Mouse (Mus musculus): ENCODE measurements around the gene Ccz1.

The Ccz1 gene

DNA sequence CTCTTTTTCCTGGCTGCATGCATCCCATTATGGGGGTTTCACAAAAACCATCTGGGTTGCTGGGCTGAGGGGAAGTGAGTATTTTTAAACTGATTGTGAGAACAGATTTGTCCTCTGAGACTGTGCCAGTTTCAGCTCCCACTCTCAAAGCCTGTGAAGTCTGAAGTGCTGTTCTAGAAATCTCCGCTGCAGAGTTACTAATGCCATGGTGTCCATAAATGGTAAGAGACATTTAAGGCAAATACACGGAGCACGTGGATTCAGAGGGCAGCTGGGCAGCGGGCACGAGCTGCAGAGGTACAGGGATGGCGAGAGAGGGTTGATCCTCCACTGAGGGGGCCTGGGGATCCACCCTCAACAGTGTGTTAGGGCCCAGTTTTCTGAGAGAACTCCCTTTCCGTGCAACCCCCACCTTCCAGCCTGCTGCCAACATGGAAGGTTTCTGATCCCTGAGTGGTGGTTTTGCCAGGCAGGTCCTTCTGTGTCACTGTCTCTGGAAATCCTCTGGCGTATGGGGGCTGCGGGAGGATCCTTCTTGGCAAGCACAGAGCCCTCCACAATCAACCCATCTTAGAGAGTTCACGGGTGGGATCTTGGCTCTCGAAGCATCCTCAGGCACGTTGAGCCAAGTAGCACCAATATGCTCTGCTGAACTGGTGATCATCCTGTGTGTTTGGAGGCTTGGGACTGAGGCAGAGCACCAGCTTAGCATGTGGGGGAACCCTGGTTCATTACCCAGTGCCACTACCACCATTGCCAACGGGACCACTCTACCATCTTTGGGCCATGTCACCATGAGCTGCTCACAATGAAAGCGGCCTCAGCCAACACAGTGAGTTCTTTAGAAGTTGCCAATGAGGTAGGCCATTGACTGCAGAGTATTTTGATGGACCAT is 71.2 kb downstream of the Ccz1 start:
- in situ Hi-C loops (cut with MboI, MseI) = no loop called here

DNA sequence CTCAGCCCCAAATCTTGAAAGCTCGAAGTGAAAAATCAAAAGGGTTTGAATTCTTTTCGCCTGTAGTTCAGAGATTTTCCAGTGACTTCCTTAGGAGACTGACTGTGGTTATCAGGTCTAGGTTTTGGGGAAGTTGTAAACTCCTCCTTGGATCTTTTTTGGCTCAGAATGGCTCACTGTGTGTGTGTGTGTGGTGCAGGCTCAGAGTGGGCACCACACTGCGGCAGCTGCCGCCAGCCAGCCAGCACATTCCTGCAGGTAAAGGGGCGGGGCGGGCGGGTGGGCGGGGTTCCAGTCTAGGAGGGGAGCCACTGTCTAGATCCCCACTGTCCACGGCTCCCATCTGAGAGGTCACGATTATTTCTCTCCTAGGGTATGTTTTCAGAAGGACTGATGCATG is 73.1 kb downstream of the Ccz1 start:
- in situ Hi-C loops (cut with MboI, MseI) = no loop called here

All from T-helper 1 cell (primary cell).